Mouse (Mus musculus) T-cell, adult 66 days (primary cell): ENCODE data around the gene Arsk. TPM values are rescaled to one million over a fixed set of nuclear protein-coding genes. Genes with fewer than 3 reads are reported as not detected.

Experiments
- total RNA-seq, 2 experiments: library from RNA; stranded (reverse); gene quantifications; 3 replicates in 1 of 2; 4 replicates in 1 of 2; pipeline ENCODE4 v1.2.4; 2023

Gene Arsk
- 1 to 10 TPM; 7.4 to 8.9 TPM for total RNA-seq

GRCm38 (mm10) chr13:76098493-76099303 is at the start of gene Arsk, which contains the start of gene Ttc37:
Gene Arsk (minus strand): TSS chr13:76098660.
Gene Ttc37 (plus strand): TSS chr13:76098734.

GRCm38 (mm10) chr13:76056896-76057266 is 41.6 kb downstream of the Arsk start, which contains the start of gene Gpr150:
Gene Gpr150 (minus strand): TSS chr13:76056996.

GRCm38 (mm10) chr13:76017974-76018843 is 80.3 kb downstream of the Arsk start, which contains the start of gene Rfesd:
Gene Rfesd (minus strand): TSS chr13:76018719.

Other genes starting within 250 kb of the Arsk start
- gene Rhobtb3, start 154.7 kb downstream of the Arsk start, total RNA-seq = under 1 TPM in 1 of 2 experiments, not detected in 1; 0.32 TPM
- gene Spata9, start 131.5 kb downstream of the Arsk start, total RNA-seq = not detected
- 1 to 10 TPM; 7.1 to 7.9 TPM for gene Rfesd, start 79.9 kb downstream of the Arsk start, total RNA-seq
- not detected for gene Gpr150, start 41.7 kb downstream of the Arsk start, total RNA-seq
- gene Ttc37, start 74 bp upstream of the Arsk start, total RNA-seq = 10 to 100 TPM; 36.5 to 37.7 TPM
- not detected for gene Fam81b, start 206.4 kb upstream of the Arsk start, total RNA-seq